Comparison of ENCODE assay signal across 22 mouse cellular contexts in the genomic region with DNA sequence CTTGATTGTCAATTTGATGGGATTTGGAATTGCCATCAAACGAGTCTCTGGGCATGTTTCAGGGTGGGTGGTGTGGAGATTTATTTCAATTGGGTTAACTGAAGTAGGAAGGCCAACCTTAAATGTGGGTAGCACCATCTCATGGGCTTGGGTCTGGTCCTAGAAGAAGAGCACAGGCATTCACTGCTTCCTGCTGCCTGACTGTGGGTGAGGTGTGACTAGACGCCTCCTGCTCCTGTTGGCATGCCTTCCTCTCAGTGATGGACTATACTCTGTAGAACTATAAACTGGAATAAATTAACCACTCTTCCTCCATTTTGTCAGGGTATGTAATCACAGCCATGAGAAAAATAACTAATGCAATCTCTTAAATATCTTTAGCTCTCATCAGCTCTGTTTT. TPM values are rescaled to one million over a fixed set of nuclear protein-coding genes. Genes with fewer than 3 reads are reported as not detected.
DNase-seq lines count a peak whose midpoint lies in the region; ATAC-seq and TF ChIP-seq lines count a peak whose summit lies in the region.
"Had no signal": no experiment of that assay in that cellular context is flagged by ENCODE, and none has a peak within 500 bp of the region (broad histone marks: within the 10 kb centered on the region; RNA-seq: fewer than 3 reads in every experiment).

No protein-coding gene starts in this region.

- H3K4me2 ChIP-seq in forebrain, embryonic 15.5 days (replicated peaks) = no peak overlapping the region

- no peak for DNase-seq in frontal cortex, postnatal 10 days (ENCODE audit: low spot score in 2 of 2)
- DNase-seq in testis, postnatal 10 days (ENCODE audit: low spot score) = no peak
- DNase-seq in brain, adult 2 months (ENCODE audit: low read depth, low spot score) = peak; percentile 45
- DNase-seq in embryonic facial prominence, embryonic 10.5 days (ENCODE audit: low spot score) = no peak
- no peak for DNase-seq in cerebellum, postnatal 25 days
- DNase-seq: adrenal gland, adult 2 months; adrenal gland, adult 8-10 months; adrenal gland, postnatal 10 days; adrenal gland, postnatal 14 days; adrenal gland, postnatal 25 days; adrenal gland, postnatal 36 days; B cell, adult 2 months; cerebellum, adult 11 months; cerebellum, adult 11-12 months; cerebellum, adult 18-20 months had no signal

- no peaks in the 10 kb centered on the region for H3K27me3 ChIP-seq in testis, adult 2 months (ENCODE audit: control insufficient read depth, insufficient read depth, low read length)
- peaks cover 16% of the 10 kb centered on the region for H3K27me3 ChIP-seq in embryonic facial prominence, embryonic 10.5 days (replicated peaks; ENCODE audit: low read depth, poor library complexity, severe bottlenecking)
- H3K27me3 ChIP-seq in forebrain, embryonic 15.5 days = no peaks in the 10 kb centered on the region

- WGBS in embryonic facial prominence, embryonic 10.5 days = 66% methylated on average over 2 of the region's 2 CpGs
- 75% methylated on average over 2 of the region's 2 CpGs for WGBS in forebrain, embryonic 15.5 days

- H3K9me3 ChIP-seq in embryonic facial prominence, embryonic 10.5 days = no peaks in the 10 kb centered on the region
- H3K9me3 ChIP-seq in forebrain, embryonic 15.5 days = no peaks in the 10 kb centered on the region

- TF ChIP-seq CTCF in testis, adult 2 months (IDR thresholded peaks at IDR 0.05; ENCODE audit: control insufficient read depth, insufficient read depth, insufficient replicate concordance, low read depth, low read length) = no peak

- no peak overlapping the region for H3K9ac ChIP-seq in forebrain, embryonic 15.5 days (replicated peaks)

- ATAC-seq in frontal cortex, adult (ENCODE audit: low TSS enrichment) = peak; percentile 57; the same call in 1 of the 2 replicates
- ATAC-seq in forebrain, embryonic 15.5 days (replicated peaks) = no peak
- ATAC-seq: activated CD4-positive, CD25-positive, alpha-beta regulatory T cell, adult 4 months; CD4-positive, CD25-positive, alpha-beta regulatory T cell, adult 4 months; Patski had no signal

- no peaks in the 10 kb centered on the region for H3K36me3 ChIP-seq in testis, adult 2 months (ENCODE audit: control insufficient read depth, insufficient read depth, low read length)
- H3K36me3 ChIP-seq in embryonic facial prominence, embryonic 10.5 days (replicated peaks) = no peaks in the 10 kb centered on the region
- H3K36me3 ChIP-seq in forebrain, embryonic 15.5 days = no peaks in the 10 kb centered on the region
- H3K36me3 ChIP-seq: G1E had no signal

- peaks cover 2% of the 10 kb centered on the region; the same call in 1 of the 2 replicates for H3K4me1 ChIP-seq in testis, adult 2 months (ENCODE audit: control insufficient read depth, insufficient read depth, low read length)
- peaks cover 43% of the 10 kb centered on the region for H3K4me1 ChIP-seq in embryonic facial prominence, embryonic 10.5 days
- H3K4me1 ChIP-seq in forebrain, embryonic 15.5 days = 0 out of 2 replicates have a peak, but pooled peaks cover 6% of the 10 kb centered on the region

- TF ChIP-seq POLR2A in testis, adult 2 months (IDR thresholded peaks at IDR 0.05; ENCODE audit: control insufficient read depth, low read depth, low read length) = no peak

- no peak overlapping the region for H3K27ac ChIP-seq in testis, adult 2 months (ENCODE audit: control insufficient read depth, insufficient read depth, low read depth, low read length)
- H3K27ac ChIP-seq in embryonic facial prominence, embryonic 10.5 days (replicated peaks) = peak overlapping the region; percentile 35; the same call in 1 of the 2 replicates
- no peak overlapping the region for H3K27ac ChIP-seq in forebrain, embryonic 15.5 days (replicated peaks)

- peak overlapping the region; percentile 46; the same call in 1 of the 2 replicates for H3K4me3 ChIP-seq in testis, adult 2 months (ENCODE audit: control insufficient read depth, low read depth, low read length)
- H3K4me3 ChIP-seq in embryonic facial prominence, embryonic 10.5 days = no peak overlapping the region
- H3K4me3 ChIP-seq in forebrain, embryonic 15.5 days = no peak overlapping the region

RNA-seq across cellular contexts. Expression of gene Thap12, which starts 22.2 kb away (rescaled TPM):
- polyA plus RNA-seq in testis, adult 2 months (2012; rRNA removed) = 3.5 and 4.3 TPM in 2 replicates
- 56.8 and 57.5 TPM in 2 replicates for polyA plus RNA-seq in embryonic facial prominence, embryonic 10.5 days (2016; fragmentation: Nextera tagmentation; extraction: Ambion mirVana)
- 49.0 and 54.9 TPM in 2 replicates for polyA plus RNA-seq in forebrain, embryonic 15.5 days (2015; fragmentation: Nextera tagmentation; extraction: Ambion mirVana)

RNA-seq across cellular contexts. Expression of gene Emsy, which starts 24.1 kb away (rescaled TPM):
- 17.6 and 19.3 TPM in 2 replicates for polyA plus RNA-seq in testis, adult 2 months (2012; rRNA removed)
- 46.3 and 47.6 TPM in 2 replicates for polyA plus RNA-seq in embryonic facial prominence, embryonic 10.5 days (2016; fragmentation: Nextera tagmentation; extraction: Ambion mirVana)
- polyA plus RNA-seq in forebrain, embryonic 15.5 days (2015; fragmentation: Nextera tagmentation; extraction: Ambion mirVana) = 35.3 and 40.2 TPM in 2 replicates
